Mouse (Mus musculus) kidney, adult 8-10 months (tissue): Measurements from ENCODE around the gene Fam241a.
A peak's percentile ranks its signal among the peaks of the same experiment; 100 is the strongest.

ENCODE experiments used
- DNase-seq, 2 experiments: peaks; one replicate each; pipeline ENCODE4 v3.0.0; 2022

Gene Fam241a

GRCm38 (mm10) chr3:127874254-127874883 lies 21.8 kb downstream of the Fam241a start:
- no peak for DNase-seq

- DNase-seq: no peak
Observed at GRCm38 (mm10) chr3:127871575-127871974, 24.5 kb downstream of the Fam241a start.

GRCm38 (mm10) chr3:127868880-127869279 lies 27.2 kb downstream of the Fam241a start:
- DNase-seq: no peak

GRCm38 (mm10) chr3:127868046-127868758 lies 27.9 kb downstream of the Fam241a start:
- DNase-seq: no peak

- no peak for DNase-seq
Observed at GRCm38 (mm10) chr3:127864242-127864641, 31.9 kb downstream of the Fam241a start.

GRCm38 (mm10) chr3:127863571-127863970 lies 32.6 kb downstream of the Fam241a start:
- DNase-seq: no peak

GRCm38 (mm10) chr3:127862479-127862878 lies 33.6 kb downstream of the Fam241a start:
- no peak for DNase-seq

- DNase-seq: peak; percentile 11 to 34
Observed at GRCm38 (mm10) chr3:127861340-127861739, 34.8 kb downstream of the Fam241a start.

GRCm38 (mm10) chr3:127853431-127854206 lies 42.5 kb downstream of the Fam241a start:
- DNase-seq: peak; percentile 53 to 77

GRCm38 (mm10) chr3:127852722-127853121 lies 43.4 kb downstream of the Fam241a start:
- no peak for DNase-seq

- DNase-seq: no peak
Observed at GRCm38 (mm10) chr3:127850776-127851646, 45.1 kb downstream of the Fam241a start.

- no peak for DNase-seq
Observed at GRCm38 (mm10) chr3:127849922-127850321, 46.2 kb downstream of the Fam241a start.

- no peak for DNase-seq
Observed at GRCm38 (mm10) chr3:127848088-127848808, 47.9 kb downstream of the Fam241a start.

GRCm38 (mm10) chr3:127843941-127844327 lies 52.2 kb downstream of the Fam241a start:
- no peak for DNase-seq

GRCm38 (mm10) chr3:127843324-127843940 lies 52.7 kb downstream of the Fam241a start:
- no peak for DNase-seq

- DNase-seq: no peak
Observed at GRCm38 (mm10) chr3:127841926-127842325, 54.2 kb downstream of the Fam241a start.

- no peak for DNase-seq
Observed at GRCm38 (mm10) chr3:127837972-127838644, 58.0 kb downstream of the Fam241a start.

- peak; percentile 95 to 96 for DNase-seq
Observed at GRCm38 (mm10) chr3:127837154-127837865, 58.8 kb downstream of the Fam241a start, which contains the start of gene Ap1ar. Gene Ap1ar (minus strand): TSS chr3:127837523.

GRCm38 (mm10) chr3:127836798-127837153 lies 59.3 kb downstream of the Fam241a start:
- DNase-seq: no peak

- peak in 1 of 2 experiments; percentile 27 for DNase-seq
Observed at GRCm38 (mm10) chr3:127835594-127835993, 60.5 kb downstream of the Fam241a start.
